In genomic region chr7:90033640-90034312, GRCm38 (mm10) we compare ENCODE assay signal across 12 mouse cellular contexts. TPM values are rescaled to one million over a fixed set of nuclear protein-coding genes. Genes with fewer than 3 reads are reported as not detected.
A peak's percentile ranks its signal among the peaks of the same experiment; 100 is the strongest.
DNase-seq lines count a peak whose midpoint lies in the region; ATAC-seq lines count a peak whose summit lies in the region.
"Had no signal": no experiment of that assay in that cellular context is flagged by ENCODE, and none has a peak within 500 bp of the region (broad histone marks: within the 10 kb centered on the region; RNA-seq: fewer than 3 reads in every experiment).

No protein-coding gene starts in this region.

- H3K9ac ChIP-seq in liver, embryonic 12.5 days, result no peak overlapping the region
- H3K9ac ChIP-seq in liver, embryonic 11.5 days (ENCODE audit: low read depth, low read length), result no peak overlapping the region
- H3K9ac ChIP-seq in heart, embryonic 14.5 days (ENCODE audit: low read length), result no peak overlapping the region
- no peak overlapping the region for H3K9ac ChIP-seq in kidney, embryonic 14.5 days (ENCODE audit: low read depth, low read length)

- H3K27me3 ChIP-seq in liver, embryonic 12.5 days (replicated peaks), result peaks cover 26% of the 10 kb centered on the region
- H3K27me3 ChIP-seq in liver, embryonic 11.5 days (replicated peaks; ENCODE audit: control insufficient read depth, insufficient read depth, low read length), result no peaks in the 10 kb centered on the region
- no peaks in the 10 kb centered on the region for H3K27me3 ChIP-seq in heart, embryonic 14.5 days (ENCODE audit: control insufficient read depth, insufficient read depth, low read length)
- no peaks in the 10 kb centered on the region for H3K27me3 ChIP-seq in kidney, embryonic 14.5 days (ENCODE audit: control insufficient read depth, insufficient read depth, low read length)

- DNase-seq in liver, embryonic 11.5 days (ENCODE audit: low spot score), result no peak
- no peak for DNase-seq in kidney, postnatal 10 days
- DNase-seq in thymus, postnatal 0 days (ENCODE audit: low spot score), result no peak
- DNase-seq: cerebellum, adult 2 months; gastrocnemius, postnatal 14 days had no signal

- H3K27ac ChIP-seq in liver, embryonic 12.5 days, result peak overlapping the region; percentile 56
- no peak overlapping the region for H3K27ac ChIP-seq in liver, embryonic 11.5 days (ENCODE audit: low read depth, low read length)
- peak overlapping the region; percentile 60 to 65 for H3K27ac ChIP-seq in heart, embryonic 14.5 days (replicated peaks in 1 of 2; ENCODE audit: control insufficient read depth in 1 of 2, insufficient read depth in 1 of 2, low read depth in 2 of 2, low read length in 2 of 2)
- H3K27ac ChIP-seq in kidney, embryonic 14.5 days (ENCODE audit: low read depth, low read length), result no peak overlapping the region
- H3K27ac ChIP-seq: kidney, postnatal 0 days had no signal

- 0 out of 2 replicates have a peak, but pooled peaks have one; percentile 6 for ATAC-seq in liver, embryonic 12.5 days
- no peak for ATAC-seq in liver, embryonic 11.5 days (replicated peaks; ENCODE audit: low FRiP score)
- peak; percentile 86 for ATAC-seq in common myeloid progenitor, adult 5-6 weeks (replicated peaks; ENCODE audit: low read depth, poor library complexity, severe bottlenecking)
- ATAC-seq in heart, embryonic 14.5 days (ENCODE audit: insufficient number of reproducible peaks, insufficient read depth, low FRiP score, low read depth), result no peak
- peak; percentile 91 for ATAC-seq in megakaryocyte, adult 5-6 weeks (ENCODE audit: poor library complexity, severe bottlenecking)
- no peak for ATAC-seq in kidney, embryonic 14.5 days (ENCODE audit: low FRiP score, low TSS enrichment)

- WGBS in liver, embryonic 12.5 days (ENCODE audit: insufficient replicate concordance), result 61% methylated on average over 9 of the region's 9 CpGs
- WGBS in liver, embryonic 11.5 days, result 79% methylated on average over 9 of the region's 9 CpGs
- 66% methylated on average over 9 of the region's 9 CpGs for WGBS in heart, embryonic 14.5 days
- WGBS in kidney, embryonic 14.5 days, result 86% methylated on average over 9 of the region's 9 CpGs

- H3K4me3 ChIP-seq in liver, embryonic 12.5 days, result no peak overlapping the region
- H3K4me3 ChIP-seq in liver, embryonic 11.5 days (ENCODE audit: low read depth, low read length), result no peak overlapping the region
- no peak overlapping the region for H3K4me3 ChIP-seq in heart, embryonic 14.5 days (ENCODE audit: control insufficient read depth in 1 of 2, insufficient read depth in 1 of 2, low read depth in 1 of 2, low read length in 2 of 2)
- no peak overlapping the region for H3K4me3 ChIP-seq in kidney, embryonic 14.5 days (ENCODE audit: low read length)
- H3K4me3 ChIP-seq: myocyte had no signal

- no peaks in the 10 kb centered on the region for H3K9me3 ChIP-seq in liver, embryonic 12.5 days (replicated peaks)
- H3K9me3 ChIP-seq in liver, embryonic 11.5 days (ENCODE audit: control insufficient read depth, low read length), result no peaks in the 10 kb centered on the region
- 0 out of 2 replicates have a peak, but pooled peaks cover 2% of the 10 kb centered on the region for H3K9me3 ChIP-seq in heart, embryonic 14.5 days (ENCODE audit: control insufficient read depth, low read length)
- no peaks in the 10 kb centered on the region for H3K9me3 ChIP-seq in kidney, embryonic 14.5 days (ENCODE audit: control insufficient read depth, low read length)

- peaks cover 50% of the 10 kb centered on the region for H3K4me1 ChIP-seq in liver, embryonic 12.5 days
- H3K4me1 ChIP-seq in liver, embryonic 11.5 days (replicated peaks; ENCODE audit: control insufficient read depth, insufficient read depth, low read length), result peaks cover 18% of the 10 kb centered on the region
- peaks cover 18 to 19% of the 10 kb centered on the region in 2 experiments for H3K4me1 ChIP-seq in heart, embryonic 14.5 days (ENCODE audit: control insufficient read depth in 2 of 2, insufficient read depth in 2 of 2, low read length in 2 of 2)
- peaks cover 19% of the 10 kb centered on the region; the same call in 1 of the 2 replicates for H3K4me1 ChIP-seq in kidney, embryonic 14.5 days (ENCODE audit: control insufficient read depth, insufficient read depth, low read length)

- no peak overlapping the region for H3K4me2 ChIP-seq in liver, embryonic 12.5 days
- H3K4me2 ChIP-seq in liver, embryonic 11.5 days, result no peak overlapping the region
- no peak overlapping the region for H3K4me2 ChIP-seq in heart, embryonic 14.5 days (ENCODE audit: low read length)
- no peak overlapping the region; the same call in 1 of the 2 replicates for H3K4me2 ChIP-seq in kidney, embryonic 14.5 days (replicated peaks; ENCODE audit: low read depth, low read length)

- no peaks in the 10 kb centered on the region for H3K36me3 ChIP-seq in liver, embryonic 12.5 days
- no peaks in the 10 kb centered on the region for H3K36me3 ChIP-seq in liver, embryonic 11.5 days (ENCODE audit: control insufficient read depth, insufficient read depth, low read length)
- no peaks in the 10 kb centered on the region for H3K36me3 ChIP-seq in heart, embryonic 14.5 days (ENCODE audit: control insufficient read depth, insufficient read depth, low read length)
- no peaks in the 10 kb centered on the region for H3K36me3 ChIP-seq in kidney, embryonic 14.5 days (ENCODE audit: control insufficient read depth, insufficient read depth, low read length)

RNA-seq across cellular contexts. Expression of gene Eed, which starts 53.0 kb away (rescaled TPM):
- 58.1 and 61.5 TPM in 2 replicates for polyA plus RNA-seq in liver, embryonic 12.5 days (2016; fragmentation: Nextera tagmentation; extraction: Ambion mirVana)
- 68.4 and 77.1 TPM in 2 replicates for polyA plus RNA-seq in liver, embryonic 11.5 days (2014; fragmentation: Nextera tagmentation; extraction: Ambion mirVana)
- total RNA-seq in common myeloid progenitor, adult 5-6 weeks (2017), result 119 and 225 TPM in 2 replicates
- polyA plus RNA-seq in heart, embryonic 14.5 days (2014; fragmentation: Nextera tagmentation; extraction: Ambion mirVana), result 47.3 and 47.5 TPM in 2 replicates
- total RNA-seq in megakaryocyte, adult 5-6 weeks (2015), result 126 and 156 TPM in 2 replicates
- total RNA-seq in megakaryocyte, adult 5-6 weeks (2017), result 114 and 124 TPM in 2 replicates
- polyA plus RNA-seq in kidney, embryonic 14.5 days (2014; fragmentation: Nextera tagmentation; extraction: Ambion mirVana), result 86.1 and 95.1 TPM in 2 replicates
- polyA plus RNA-seq in thymus, postnatal 0 days (2015; fragmentation: Nextera tagmentation; extraction: Ambion mirVana), result 70.3 and 75.3 TPM in 2 replicates

Comparison
In these comparisons a context has a peak if more than half of its experiments do, and no peak if none do; other contexts are left out.
1. ATAC-seq: peak in liver, embryonic 12.5 days (single experiment), common myeloid progenitor, adult 5-6 weeks (single experiment) and megakaryocyte, adult 5-6 weeks (single experiment); none in liver, embryonic 11.5 days (single experiment), heart, embryonic 14.5 days (single experiment) and kidney, embryonic 14.5 days (single experiment).
2. H3K27ac ChIP-seq: peak in liver, embryonic 12.5 days (single experiment) and heart, embryonic 14.5 days (2 of 2); none in liver, embryonic 11.5 days (single experiment) and kidney, embryonic 14.5 days (single experiment).